Mouse (Mus musculus): ENCODE data around the gene Syne2.

The Syne2 gene

GRCm38 (mm10) chr12:75966441-75967195 is 148.7 kb downstream of the Syne2 start:
- no peak for DNase-seq

- DNase-seq = peak; percentile 78
Measured at GRCm38 (mm10) chr12:75979079-75979478, 161.1 kb downstream of the Syne2 start.

- no peak for DNase-seq
Measured at GRCm38 (mm10) chr12:75983336-75983735, 165.4 kb downstream of the Syne2 start.

- no peak for DNase-seq
Measured at GRCm38 (mm10) chr12:75992226-75992858, 174.4 kb downstream of the Syne2 start.

- peak; percentile 68 for DNase-seq
Measured at GRCm38 (mm10) chr12:75992946-75993345, 175.0 kb downstream of the Syne2 start.

- peak; percentile 36 for DNase-seq
Measured at GRCm38 (mm10) chr12:75995086-75995485, 177.2 kb downstream of the Syne2 start.

GRCm38 (mm10) chr12:75997547-75997946 is 179.6 kb downstream of the Syne2 start:
- DNase-seq = peak; percentile 71

GRCm38 (mm10) chr12:75998416-75998815 is 180.5 kb downstream of the Syne2 start:
- no peak for DNase-seq

- DNase-seq = peak; percentile 31
Measured at GRCm38 (mm10) chr12:76004697-76005249, 186.8 kb downstream of the Syne2 start.

GRCm38 (mm10) chr12:76008991-76009390 is 191.1 kb downstream of the Syne2 start:
- DNase-seq = no peak

- no peak for DNase-seq
Measured at GRCm38 (mm10) chr12:76012789-76013188, 194.9 kb downstream of the Syne2 start.

- no peak for DNase-seq
Measured at GRCm38 (mm10) chr12:76013480-76013879, 195.5 kb downstream of the Syne2 start.

GRCm38 (mm10) chr12:76015026-76015425 is 197.1 kb downstream of the Syne2 start:
- no peak for DNase-seq

- peak; percentile 36 for DNase-seq
Measured at GRCm38 (mm10) chr12:76015489-76015888, 197.6 kb downstream of the Syne2 start.

GRCm38 (mm10) chr12:76016123-76017101 is 198.5 kb downstream of the Syne2 start:
- peak; percentile 21 for DNase-seq

- DNase-seq = no peak
Measured at GRCm38 (mm10) chr12:76018640-76019039, 200.7 kb downstream of the Syne2 start.

GRCm38 (mm10) chr12:76042301-76042700 is 224.4 kb downstream of the Syne2 start:
- no peak for DNase-seq

GRCm38 (mm10) chr12:76046561-76046960 is 228.6 kb downstream of the Syne2 start:
- no peak for DNase-seq

GRCm38 (mm10) chr12:76047921-76048320 is 230.0 kb downstream of the Syne2 start:
- no peak for DNase-seq

- DNase-seq = no peak
Measured at GRCm38 (mm10) chr12:76048672-76049071, 230.7 kb downstream of the Syne2 start.

GRCm38 (mm10) chr12:76049343-76049742 is 231.4 kb downstream of the Syne2 start:
- DNase-seq = no peak

- DNase-seq = no peak
Measured at GRCm38 (mm10) chr12:76051879-76052278, 233.9 kb downstream of the Syne2 start.

GRCm38 (mm10) chr12:76054653-76055052 is 236.7 kb downstream of the Syne2 start:
- peak; percentile 59 for DNase-seq

Data from kidney, adult 11 months (tissue).